Mouse (Mus musculus): ENCODE measurements at regions not wholly inside any gene's neighbourhood (a gene's known extent, or its start where the extent isn't known, plus 50 kb on each side); places are given as distances from the start of the nearest gene placed in this dataset.

DNA sequence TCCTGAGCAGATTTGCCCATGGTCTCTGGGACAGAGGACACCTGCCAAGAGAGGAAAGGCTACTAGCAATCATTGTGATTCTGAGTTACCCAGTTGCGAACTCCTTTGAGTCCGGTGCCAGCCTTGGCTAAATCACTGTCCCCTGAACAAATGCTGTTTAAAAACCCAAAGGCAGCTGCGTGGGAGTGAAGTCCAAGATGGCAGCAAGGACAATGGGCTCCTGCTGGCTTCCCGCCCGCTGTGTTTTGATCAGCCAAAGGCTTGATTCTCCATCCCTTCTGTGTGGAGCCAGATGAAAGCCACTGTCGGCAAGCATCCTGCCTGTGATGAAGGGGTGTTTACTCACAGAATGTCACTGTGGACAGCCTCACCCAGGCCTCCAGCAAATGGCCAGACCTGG is 111.4 kb downstream of the E030025P04Rik start:
- Histone ChIP-seq H3K4me1 (ENCODE audit: control insufficient read depth, insufficient read depth, low read length) (no peaks in the 10 kb centered on the region), H3K27me3 (ENCODE audit: control insufficient read depth, insufficient read depth, low read length) (no peaks in the 10 kb centered on the region), H3K4me2 (ENCODE audit: low read depth) (no peak overlapping the region), H3K9ac (ENCODE audit: low read length) (no peak overlapping the region), H3K27ac (ENCODE audit: low read depth, low read length) (0 out of 2 replicates have a peak overlapping the region, but pooled peaks have one; percentile 42), H3K9me3 (ENCODE audit: control insufficient read depth, low read length) (no peaks in the 10 kb centered on the region), H3K4me3 (ENCODE audit: low read depth, low read length) (no peak overlapping the region), H3K36me3 (ENCODE audit: control insufficient read depth, insufficient read depth, low read length) (no peaks in the 10 kb centered on the region)
- 19% methylated on average over 6 of the region's 6 CpGs for WGBS
- ATAC-seq (ENCODE audit: insufficient read depth, low FRiP score, low TSS enrichment) = peak; percentile 62
- DNase-seq (ENCODE audit: low spot score) = peak; percentile 51

DNA sequence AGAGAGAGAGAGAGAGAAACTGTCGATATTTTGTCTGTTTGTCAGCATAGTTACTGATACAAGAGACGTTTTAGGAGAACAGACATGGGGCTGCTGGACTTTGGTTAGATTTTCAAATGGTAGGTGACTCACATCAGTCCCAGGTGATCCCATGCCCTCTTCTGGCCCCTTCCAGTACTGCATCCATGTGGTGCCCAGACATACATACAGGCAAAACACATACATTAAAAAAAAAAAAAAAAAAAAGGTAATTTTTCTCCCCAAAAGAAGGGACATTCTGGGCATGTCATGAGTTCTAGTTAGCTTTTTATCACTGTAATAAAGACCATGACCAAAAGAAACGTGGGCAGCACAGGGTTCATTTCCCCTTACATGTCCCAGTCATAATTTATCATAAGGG is 110.3 kb downstream of the Axin2 start:
- Histone ChIP-seq H3K4me3 (ENCODE audit: low read depth, low read length) (no peak overlapping the region), H3K4me1 (ENCODE audit: control insufficient read depth, insufficient read depth, low read length) (no peaks in the 10 kb centered on the region), H3K36me3 (ENCODE audit: control insufficient read depth, insufficient read depth, low read length) (no peaks in the 10 kb centered on the region), H3K27me3 (ENCODE audit: control insufficient read depth, insufficient read depth, low read length) (no peaks in the 10 kb centered on the region), H3K9ac (ENCODE audit: low read length) (no peak overlapping the region), H3K27ac (ENCODE audit: low read depth, low read length) (no peak overlapping the region), H3K9me3 (ENCODE audit: control insufficient read depth, low read length) (no peaks in the 10 kb centered on the region), H3K4me2 (ENCODE audit: low read depth) (no peak overlapping the region)
- 43% methylated on average over 3 of the region's 3 CpGs for WGBS
- ATAC-seq (ENCODE audit: insufficient read depth, low FRiP score, low TSS enrichment) (no peak), DNase-seq (ENCODE audit: low spot score) (peak; percentile 68)

DNA sequence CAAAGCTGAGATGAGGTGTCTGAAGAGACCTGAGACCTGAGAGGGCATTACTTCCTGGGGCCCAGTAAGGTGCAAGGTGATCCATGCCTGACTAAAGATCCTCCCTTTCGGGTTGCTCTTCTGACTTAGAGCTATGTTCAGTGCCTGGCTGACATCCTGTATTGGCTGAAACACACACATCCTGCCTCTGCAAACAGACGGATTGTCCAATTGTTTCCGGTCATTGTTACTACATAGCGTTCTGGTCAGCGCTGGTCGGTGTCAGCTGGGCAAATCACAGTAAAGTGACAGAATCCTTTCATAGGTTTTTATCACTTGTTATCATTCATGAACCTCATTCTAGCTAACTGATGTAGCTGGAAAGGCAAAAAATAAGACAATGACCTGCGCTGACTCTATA is 109.7 kb downstream of the Axin2 start:
- H3K27me3 ChIP-seq (ENCODE audit: control insufficient read depth, insufficient read depth, low read length) = no peaks in the 10 kb centered on the region
- H3K36me3 ChIP-seq (ENCODE audit: control insufficient read depth, insufficient read depth, low read length) = no peaks in the 10 kb centered on the region
- no peak overlapping the region for H3K4me2 ChIP-seq (ENCODE audit: low read depth)
- ATAC-seq (ENCODE audit: insufficient read depth, low FRiP score, low TSS enrichment) (no peak), DNase-seq (ENCODE audit: low spot score) (no peak)
- no peaks in the 10 kb centered on the region for H3K9me3 ChIP-seq (ENCODE audit: control insufficient read depth, low read length)
- no peaks in the 10 kb centered on the region for H3K4me1 ChIP-seq (ENCODE audit: control insufficient read depth, insufficient read depth, low read length)
- no peak overlapping the region for H3K9ac ChIP-seq (ENCODE audit: low read length)
- 67% methylated on average over 7 of the region's 7 CpGs for WGBS
- no peak overlapping the region for H3K4me3 ChIP-seq (ENCODE audit: low read depth, low read length)
- H3K27ac ChIP-seq (ENCODE audit: low read depth, low read length) = no peak overlapping the region

DNA sequence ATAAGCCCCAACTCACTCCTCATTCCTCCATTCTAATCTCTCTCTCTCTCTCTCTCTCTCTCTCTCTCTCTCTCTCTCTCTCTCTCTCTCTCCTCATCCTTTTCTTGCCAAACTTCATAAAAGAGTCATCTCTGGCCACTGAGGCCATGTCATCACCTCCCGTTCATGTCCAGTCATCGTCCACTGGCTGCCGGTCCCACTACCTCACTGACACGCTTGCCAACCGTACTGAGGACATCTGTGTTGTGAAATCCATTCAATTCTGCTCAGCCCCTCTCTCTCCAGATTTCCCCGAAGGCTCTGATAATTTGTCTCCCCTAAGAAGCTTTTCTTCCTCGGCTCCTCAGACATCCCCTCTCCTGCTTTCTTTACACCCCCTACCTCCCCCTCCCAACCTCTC is 94.7 kb downstream of the Axin2 start:
- H3K27ac ChIP-seq (ENCODE audit: low read depth, low read length) = no peak overlapping the region
- H3K4me1 ChIP-seq (ENCODE audit: control insufficient read depth, insufficient read depth, low read length) = no peaks in the 10 kb centered on the region
- no peaks in the 10 kb centered on the region for H3K9me3 ChIP-seq (ENCODE audit: control insufficient read depth, low read length)
- no peak overlapping the region for H3K4me2 ChIP-seq (ENCODE audit: low read depth)
- 85% methylated on average over 7 of the region's 7 CpGs for WGBS
- no peak overlapping the region for H3K9ac ChIP-seq (ENCODE audit: low read length)
- no peak for ATAC-seq (ENCODE audit: insufficient read depth, low FRiP score, low TSS enrichment)
- DNase-seq (ENCODE audit: low spot score) = no peak
- H3K4me3 ChIP-seq (ENCODE audit: low read depth, low read length) = no peak overlapping the region
- H3K36me3 ChIP-seq (ENCODE audit: control insufficient read depth, insufficient read depth, low read length) = no peaks in the 10 kb centered on the region
- H3K27me3 ChIP-seq (ENCODE audit: control insufficient read depth, insufficient read depth, low read length) = no peaks in the 10 kb centered on the region

DNA sequence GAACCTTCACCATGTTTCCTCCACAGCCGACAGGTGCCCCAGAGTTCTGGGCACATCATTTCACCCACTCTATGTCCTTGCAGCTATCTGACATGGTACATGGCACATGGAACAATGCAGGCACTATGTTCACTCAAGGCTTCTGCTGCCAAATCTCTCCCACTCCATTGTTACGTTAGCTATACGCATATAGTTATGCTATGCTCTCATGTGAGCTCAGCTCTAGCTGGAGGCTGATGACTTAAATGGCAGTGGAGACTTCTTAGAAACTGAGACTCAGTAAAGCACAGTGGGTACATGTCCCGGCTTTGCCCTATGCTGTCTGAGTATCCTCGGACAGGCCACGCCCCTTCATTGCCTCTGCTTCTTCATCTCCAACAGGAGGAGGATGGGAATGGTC is 91.0 kb downstream of the Axin2 start:
- no peaks in the 10 kb centered on the region for H3K9me3 ChIP-seq (ENCODE audit: control insufficient read depth, low read length)
- no peak overlapping the region for H3K9ac ChIP-seq (ENCODE audit: low read length)
- no peaks in the 10 kb centered on the region for H3K27me3 ChIP-seq (ENCODE audit: control insufficient read depth, insufficient read depth, low read length)
- WGBS = 95% methylated on average over 6 of the region's 6 CpGs
- no peak overlapping the region for H3K4me2 ChIP-seq (ENCODE audit: low read depth)
- DNase-seq (ENCODE audit: low spot score) (no peak), ATAC-seq (ENCODE audit: insufficient read depth, low FRiP score, low TSS enrichment) (no peak)
- H3K4me3 ChIP-seq (ENCODE audit: low read depth, low read length) = no peak overlapping the region
- no peaks in the 10 kb centered on the region for H3K36me3 ChIP-seq (ENCODE audit: control insufficient read depth, insufficient read depth, low read length)
- no peak overlapping the region for H3K27ac ChIP-seq (ENCODE audit: low read depth, low read length)
- no peaks in the 10 kb centered on the region for H3K4me1 ChIP-seq (ENCODE audit: control insufficient read depth, insufficient read depth, low read length)

DNA sequence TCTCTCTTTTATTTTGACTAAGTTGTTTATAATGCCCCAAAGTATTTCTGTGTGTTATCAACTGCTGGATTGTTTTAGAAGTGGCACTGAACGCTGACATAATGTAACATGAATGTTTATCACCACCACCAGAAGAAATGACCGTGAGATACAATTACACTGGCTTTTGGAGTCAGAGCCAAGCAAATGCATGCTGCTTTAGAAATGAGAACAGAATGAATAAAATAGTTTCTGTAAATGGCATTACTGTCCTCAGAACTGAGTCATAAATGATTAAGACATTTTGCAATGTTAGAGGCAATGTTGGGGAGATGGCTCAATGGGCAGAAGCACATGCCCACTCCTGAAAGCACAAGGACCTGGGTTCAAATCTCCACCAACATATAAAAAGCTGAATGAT is 88.7 kb downstream of the Axin2 start:
- no peak overlapping the region for H3K4me3 ChIP-seq (ENCODE audit: low read depth, low read length)
- ATAC-seq (ENCODE audit: insufficient read depth, low FRiP score, low TSS enrichment) = no peak
- 0 out of 2 replicates have a peak, but pooled peaks cover 4% of the 10 kb centered on the region for H3K9me3 ChIP-seq (ENCODE audit: control insufficient read depth, low read length)
- no peaks in the 10 kb centered on the region for H3K4me1 ChIP-seq (ENCODE audit: control insufficient read depth, insufficient read depth, low read length)
- H3K27ac ChIP-seq (ENCODE audit: low read depth, low read length) = no peak overlapping the region
- no peaks in the 10 kb centered on the region for H3K36me3 ChIP-seq (ENCODE audit: control insufficient read depth, insufficient read depth, low read length)
- DNase-seq (ENCODE audit: low spot score) = no peak
- no peaks in the 10 kb centered on the region for H3K27me3 ChIP-seq (ENCODE audit: control insufficient read depth, insufficient read depth, low read length)
- H3K4me2 ChIP-seq (ENCODE audit: low read depth) = no peak overlapping the region
- WGBS = 83% methylated on average over 2 of the region's 2 CpGs
- no peak overlapping the region for H3K9ac ChIP-seq (ENCODE audit: low read length)

DNA sequence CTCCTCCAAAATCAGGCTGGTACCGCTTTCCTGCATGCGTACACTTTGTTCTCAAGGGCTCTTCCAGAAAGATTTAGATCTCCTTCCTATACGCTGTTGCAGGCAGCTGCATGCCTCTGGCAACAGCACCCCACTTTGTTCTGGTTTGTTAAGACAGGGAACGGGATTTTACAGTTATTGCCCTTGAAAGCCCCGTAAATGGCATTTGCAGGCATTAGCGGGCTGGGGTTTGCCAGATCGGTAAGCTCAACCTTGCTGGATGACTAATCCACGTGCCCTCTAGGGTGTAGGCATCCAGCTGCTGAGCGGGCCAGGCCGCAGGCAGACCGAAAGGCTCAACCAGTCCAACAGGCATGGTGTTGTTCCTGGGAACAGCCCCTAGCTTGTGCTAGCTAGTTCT is 85.5 kb downstream of the Axin2 start:
- no peaks in the 10 kb centered on the region for H3K36me3 ChIP-seq (ENCODE audit: control insufficient read depth, insufficient read depth, low read length)
- 89% methylated on average over 11 of the region's 11 CpGs for WGBS
- DNase-seq (ENCODE audit: low spot score) = no peak
- H3K27me3 ChIP-seq (ENCODE audit: control insufficient read depth, insufficient read depth, low read length) = no peaks in the 10 kb centered on the region
- H3K9me3 ChIP-seq (ENCODE audit: control insufficient read depth, low read length) = 0 out of 2 replicates have a peak, but pooled peaks cover 4% of the 10 kb centered on the region
- no peak overlapping the region for H3K4me2 ChIP-seq (ENCODE audit: low read depth)
- ATAC-seq (ENCODE audit: insufficient read depth, low FRiP score, low TSS enrichment) = no peak
- H3K27ac ChIP-seq (ENCODE audit: low read depth, low read length) = no peak overlapping the region
- no peaks in the 10 kb centered on the region for H3K4me1 ChIP-seq (ENCODE audit: control insufficient read depth, insufficient read depth, low read length)
- H3K4me3 ChIP-seq (ENCODE audit: low read depth, low read length) = no peak overlapping the region
- H3K9ac ChIP-seq (ENCODE audit: low read length) = no peak overlapping the region
